Mouse (Mus musculus): Measurements from ENCODE around the gene Rassf3.

Gene Rassf3

DNA sequence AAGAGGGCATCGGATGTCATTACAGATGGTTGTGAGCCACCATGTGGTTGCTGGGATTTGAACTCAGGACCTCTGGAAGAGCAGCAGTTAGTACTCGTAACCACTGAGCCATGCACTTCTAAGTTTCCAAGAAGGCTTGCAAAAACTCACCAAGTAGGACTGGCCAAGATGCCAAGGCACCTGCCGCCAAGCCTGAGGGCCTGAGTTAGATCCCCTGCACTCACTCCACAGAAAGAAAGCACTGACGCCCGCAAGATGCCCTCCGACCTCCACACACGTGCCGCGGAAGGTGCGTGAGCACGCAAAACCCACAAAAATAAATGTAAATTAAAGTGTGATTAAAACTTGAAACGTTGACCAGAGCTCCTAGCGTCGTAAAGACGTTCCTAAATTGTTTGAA lies 111.8 kb downstream of the Rassf3 start:
- DNase-seq: peak in 1 of 2 experiments; percentile 57

DNA sequence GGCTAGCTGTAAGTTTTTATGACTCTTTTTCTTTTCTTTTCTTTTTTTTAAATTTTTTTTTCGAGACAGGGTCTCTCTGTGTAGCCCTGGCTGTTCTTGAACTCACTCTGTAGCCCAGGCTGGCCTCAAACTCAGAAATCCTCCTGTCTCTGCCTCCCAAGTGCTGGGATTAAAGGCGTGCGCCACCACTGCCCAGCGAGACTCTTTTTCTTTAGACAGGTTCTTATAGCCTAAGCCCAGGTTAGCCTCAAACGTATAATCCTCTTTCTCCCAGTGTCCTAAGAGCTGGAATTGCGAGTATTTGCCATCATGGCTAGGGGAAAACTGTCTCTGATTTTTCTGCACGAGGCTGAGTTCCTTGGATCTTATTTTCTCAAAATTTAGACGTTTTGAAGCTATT lies 112.9 kb downstream of the Rassf3 start:
- no peak for DNase-seq

DNA sequence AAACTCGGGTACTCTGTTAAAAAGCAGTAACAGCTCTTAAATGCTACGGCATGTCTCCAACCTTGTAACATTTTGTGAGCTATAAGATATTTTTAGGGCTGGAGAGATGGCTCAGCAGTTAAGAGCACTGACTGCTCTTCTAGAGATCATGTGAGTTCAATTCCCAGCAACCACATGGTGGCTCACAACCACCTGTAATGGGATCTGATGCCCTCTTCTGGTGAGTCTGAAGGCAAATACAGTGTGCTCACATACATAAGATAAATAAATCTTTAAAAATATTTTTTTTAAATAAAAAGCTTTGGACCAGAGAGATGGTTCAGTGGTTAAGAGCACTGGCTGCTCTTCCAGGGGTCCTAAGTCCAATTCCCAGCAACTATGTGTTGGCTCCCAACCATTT lies 115.8 kb downstream of the Rassf3 start:
- DNase-seq: no peak
